Mouse (Mus musculus) T-cell, adult 2 months (primary cell): ENCODE data around the gene Tcl1b2.
"Not testable (repeated sequence)": the region's sequence is repeated elsewhere in the genome, so short reads cannot be mapped to it uniquely, and the experiment has no call there.

ENCODE experiments used
- DNase-seq: peaks from one replicate; pipeline ENCODE4 v3.0.0; 2022; ENCODE audit warnings: low spot score

The Tcl1b2 gene

DNA sequence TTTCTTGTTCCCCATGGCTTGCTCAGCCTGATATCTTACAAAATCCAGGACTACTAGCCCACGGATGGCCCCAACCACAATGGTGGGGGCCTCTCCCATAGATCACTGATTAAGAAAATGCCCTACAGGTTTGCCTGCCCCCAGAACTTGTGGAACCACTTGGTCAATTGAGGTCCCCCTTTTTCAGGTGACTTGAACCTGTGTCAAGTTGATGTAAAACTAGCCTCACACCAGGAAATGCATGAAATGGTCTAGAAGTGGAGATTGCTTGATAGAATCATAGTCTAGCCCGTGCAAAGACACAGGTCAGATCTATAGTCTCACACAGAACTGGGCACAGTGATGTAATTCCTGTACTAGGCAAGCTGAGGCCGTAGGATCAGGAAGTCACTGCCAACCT is at the start of gene Tcl1b2:
Gene Tcl1b2, plus strand, starts transcription at position 301 of the 400 bp plus-strand sequence.
- no peak for DNase-seq

DNA sequence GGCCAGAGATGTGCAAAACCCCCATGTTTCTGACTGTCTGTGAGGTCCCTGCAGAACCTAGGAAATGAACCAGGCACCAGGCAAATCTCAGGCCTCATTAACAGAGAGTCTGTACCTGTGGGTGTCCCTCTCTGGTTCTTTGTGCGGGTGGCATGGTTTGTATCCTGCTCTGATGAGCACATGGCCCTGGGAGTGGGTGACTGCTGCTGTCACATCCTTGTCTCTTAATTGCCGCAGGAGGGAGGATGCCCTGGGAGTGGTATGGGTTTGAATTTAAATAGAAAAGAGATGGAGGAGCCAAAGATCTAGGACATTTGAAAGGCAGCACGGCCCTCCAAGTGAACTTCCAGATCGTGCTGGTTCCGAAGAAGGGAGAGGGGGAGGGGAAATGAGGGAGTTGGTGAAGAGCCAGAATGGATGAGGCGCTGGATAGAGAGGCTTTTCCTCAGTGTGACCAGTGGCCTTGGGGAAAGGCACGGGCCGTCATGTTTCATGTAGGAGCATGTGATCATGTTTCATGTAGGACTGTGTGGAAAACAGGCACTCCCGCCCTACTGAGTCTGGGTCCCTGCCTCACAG is 46.3 kb upstream of the Tcl1b2 start:
- DNase-seq = no peak

GRCm38 (mm10) chr12:105102901-105103300 is 42.9 kb upstream of the Tcl1b2 start:
- no peak for DNase-seq

GRCm38 (mm10) chr12:105104036-105104435 is 41.8 kb upstream of the Tcl1b2 start:
- DNase-seq = peak; percentile 51

DNA sequence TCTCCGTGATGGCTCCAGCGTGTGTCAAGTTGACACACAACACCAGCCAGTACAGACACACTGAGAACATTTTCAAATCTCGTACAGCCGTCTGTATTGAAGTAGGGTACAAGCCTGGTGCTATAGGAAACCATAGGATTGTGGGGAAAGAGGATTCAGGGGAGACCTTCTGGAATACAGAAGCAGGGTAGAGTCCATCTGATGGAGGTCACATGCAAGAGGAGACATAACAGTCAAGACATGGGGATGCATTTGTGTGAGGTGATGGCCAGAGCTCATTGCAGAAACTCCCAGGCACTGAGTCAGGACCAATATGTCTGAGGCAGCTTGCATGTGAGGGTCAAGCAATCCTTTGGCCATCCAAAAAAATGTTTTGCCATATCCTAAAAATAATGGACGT is 40.5 kb upstream of the Tcl1b2 start:
- no peak for DNase-seq

- DNase-seq = no peak
Measured at GRCm38 (mm10) chr12:105108856-105109255, 37.0 kb upstream of the Tcl1b2 start.

DNA sequence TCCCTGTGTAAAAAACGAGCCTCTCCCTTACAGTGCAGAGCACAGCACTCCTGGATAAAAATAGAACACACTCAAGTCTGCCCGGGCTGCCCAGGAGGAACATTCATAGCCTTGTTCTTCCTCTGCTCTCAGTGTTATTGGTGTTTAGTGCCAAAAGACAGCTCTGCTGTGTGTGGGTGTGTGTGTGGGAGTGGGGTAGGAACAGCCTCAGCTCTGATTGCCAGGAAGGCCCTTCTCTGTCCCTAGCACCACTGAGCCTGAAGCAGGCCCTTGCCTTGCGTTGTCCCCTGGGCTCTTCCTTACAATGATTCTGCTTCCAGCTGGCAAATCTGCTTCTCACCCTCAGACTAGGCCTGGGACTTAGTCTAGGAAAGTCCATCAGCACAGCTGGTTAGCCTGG is 36.4 kb upstream of the Tcl1b2 start:
- DNase-seq = no peak

DNA sequence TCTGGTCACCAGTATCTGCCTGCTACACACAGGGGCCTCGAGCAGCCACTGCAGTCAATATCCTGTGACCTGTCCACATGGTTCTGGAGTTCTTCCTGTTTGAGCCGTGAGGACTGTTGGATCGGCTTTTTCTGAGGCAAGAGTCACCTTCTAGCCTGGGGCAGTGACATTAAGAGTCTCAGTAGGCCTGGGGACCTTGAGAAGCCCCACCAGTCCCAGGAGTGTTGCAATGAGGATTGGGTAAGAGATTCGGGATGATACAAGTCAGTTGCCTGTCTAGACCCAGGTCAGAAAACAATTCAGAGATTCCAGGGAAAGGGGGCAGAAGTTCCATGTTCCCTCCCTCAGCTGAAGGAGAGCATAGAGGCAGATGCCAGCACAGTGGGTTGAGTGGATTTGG is 36.0 kb upstream of the Tcl1b2 start:
- no peak for DNase-seq

- DNase-seq = no peak
Measured at GRCm38 (mm10) chr12:105112321-105112988, 33.4 kb upstream of the Tcl1b2 start.

GRCm38 (mm10) chr12:105116648-105117047 is 29.2 kb upstream of the Tcl1b2 start:
- DNase-seq = no peak

- DNase-seq = no peak
Measured at GRCm38 (mm10) chr12:105125362-105125761, 20.5 kb upstream of the Tcl1b2 start.

DNA sequence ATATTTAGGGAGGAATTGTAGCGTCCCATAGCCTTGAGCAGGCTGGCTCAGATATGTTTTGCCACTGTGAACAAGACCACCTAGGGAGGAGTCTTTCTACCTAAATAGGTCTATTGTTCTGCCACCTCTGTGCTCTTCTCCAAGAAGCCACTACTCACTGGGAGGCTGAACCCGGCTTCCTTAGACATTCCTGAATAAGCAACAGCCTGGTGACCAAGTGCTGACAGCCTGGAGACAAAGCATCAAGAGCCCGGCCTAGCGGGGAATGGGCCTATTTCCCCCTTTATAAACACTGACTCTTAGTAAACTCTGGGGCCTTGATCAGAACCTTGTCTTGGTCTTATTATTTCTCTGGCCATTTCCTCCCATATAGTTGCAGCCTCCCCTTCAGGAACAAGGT is 19.3 kb upstream of the Tcl1b2 start:
- DNase-seq = no peak

DNA sequence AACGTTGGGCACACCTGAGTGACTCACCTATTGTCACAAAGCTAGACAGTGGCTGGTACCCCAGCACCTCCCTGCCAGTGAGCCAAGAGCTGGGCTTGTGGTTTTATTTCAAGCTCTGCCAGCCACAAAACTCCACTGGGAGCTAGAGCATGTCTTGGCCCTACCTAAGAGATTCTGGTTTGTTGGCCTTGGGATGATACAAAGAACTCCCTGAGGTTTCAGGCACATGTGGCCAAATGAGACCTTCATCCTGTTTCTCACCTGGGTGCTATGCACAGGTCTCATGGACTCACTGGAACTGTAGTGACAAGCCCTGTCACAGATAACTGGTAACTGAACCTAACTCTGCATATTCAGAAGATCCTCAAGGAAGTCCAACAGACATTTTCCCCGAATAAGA is 18.2 kb upstream of the Tcl1b2 start:
- DNase-seq = no peak

GRCm38 (mm10) chr12:105129494-105130205 is 16.2 kb upstream of the Tcl1b2 start:
- not testable (repeated sequence) for DNase-seq

DNA sequence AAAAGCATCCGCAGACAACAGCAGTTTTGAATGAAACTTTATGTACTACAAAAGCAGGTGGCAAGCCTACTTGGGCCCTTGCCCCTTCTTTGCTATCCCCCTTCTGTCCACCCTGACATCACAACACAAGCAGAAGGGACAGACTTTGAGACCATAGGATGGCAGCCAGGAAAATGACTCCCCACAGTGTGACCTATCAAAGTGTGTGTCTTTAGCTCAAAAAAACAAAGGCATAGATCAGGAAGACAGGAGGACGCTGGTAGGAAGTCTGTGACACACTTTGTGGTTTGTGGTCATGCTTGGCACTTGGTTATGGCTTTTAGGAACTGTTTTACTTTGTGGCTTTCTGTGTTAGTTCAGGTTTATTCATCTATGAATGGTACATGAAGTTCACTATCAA is 11.6 kb upstream of the Tcl1b2 start:
- DNase-seq = not testable (repeated sequence)

DNA sequence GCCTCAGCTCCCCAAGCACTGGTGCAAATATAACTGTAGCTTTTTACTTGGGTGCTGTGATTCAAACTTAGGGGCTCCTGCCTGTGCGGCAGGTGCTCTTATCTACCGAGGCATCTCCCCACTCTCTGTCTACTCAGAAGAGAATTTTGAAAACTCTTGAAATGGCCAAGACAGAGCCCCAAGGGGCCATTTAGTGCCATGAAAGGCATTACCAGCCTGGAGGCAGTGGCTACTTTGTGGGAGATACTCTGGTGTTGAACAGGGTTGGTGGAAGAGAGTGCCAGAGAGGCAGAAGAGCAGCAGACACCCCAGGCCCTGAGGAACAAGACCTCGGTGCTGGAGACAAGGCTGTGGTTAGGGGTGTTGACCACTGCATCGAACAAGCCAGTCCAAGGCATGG is 11.0 kb upstream of the Tcl1b2 start:
- DNase-seq = not testable (repeated sequence)

DNA sequence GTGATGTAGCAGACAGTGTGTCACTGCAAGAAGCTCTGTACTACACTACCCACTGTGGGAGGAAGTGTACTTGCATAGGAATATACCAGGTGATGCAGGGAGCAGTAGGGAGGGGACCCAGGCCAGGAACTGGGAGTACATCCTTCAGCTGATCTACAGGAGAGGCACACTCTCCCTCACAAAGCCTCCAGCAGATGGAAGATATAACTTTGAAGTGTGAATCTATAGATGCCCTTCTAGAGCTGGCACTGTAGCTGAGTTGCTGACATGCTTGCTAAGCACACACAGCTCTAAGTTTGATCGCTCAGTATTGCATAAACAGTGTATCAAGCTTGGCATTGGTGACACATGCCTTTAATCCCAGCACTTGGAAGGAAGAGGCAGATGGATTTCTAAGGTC is 8.1 kb upstream of the Tcl1b2 start:
- not testable (repeated sequence) for DNase-seq

- no peak for DNase-seq
Measured at GRCm38 (mm10) chr12:105143096-105143495, 2.7 kb upstream of the Tcl1b2 start.

DNA sequence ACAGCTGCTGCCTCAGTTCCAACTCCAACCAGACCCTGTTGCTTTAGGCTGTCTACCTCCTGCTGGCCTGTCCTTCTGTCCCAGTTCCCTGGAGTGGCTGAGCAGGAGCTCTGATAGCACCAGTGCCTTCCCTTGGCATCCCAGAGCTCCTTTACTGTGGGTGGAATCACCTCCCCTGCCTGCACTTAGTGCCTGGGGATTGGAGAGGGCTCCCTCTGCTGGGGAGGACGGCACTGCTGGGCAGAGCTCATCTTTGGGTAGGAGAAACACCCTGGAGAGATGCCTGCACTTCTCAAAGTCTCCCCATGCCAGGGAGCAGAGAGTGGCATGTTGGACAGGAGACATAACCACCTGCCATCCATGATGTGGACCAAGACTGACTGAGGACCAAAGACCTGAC is 886 bp upstream of the Tcl1b2 start:
- DNase-seq = not testable (repeated sequence)

GRCm38 (mm10) chr12:105155286-105155685 is 9.5 kb downstream of the Tcl1b2 start:
- not testable (repeated sequence) for DNase-seq

- no peak for DNase-seq
Measured at GRCm38 (mm10) chr12:105158842-105159241, 13.0 kb downstream of the Tcl1b2 start.

GRCm38 (mm10) chr12:105159390-105159789 is 13.6 kb downstream of the Tcl1b2 start, which contains the start of gene Tcl1b1:
TSS of gene Tcl1b1 (plus strand) at chr12:105159690.
- DNase-seq = no peak

GRCm38 (mm10) chr12:105166734-105167133 is 20.9 kb downstream of the Tcl1b2 start:
- DNase-seq = no peak
